Mouse (Mus musculus): Measurements from ENCODE around the gene Srpx2. TPM values are rescaled to one million over a fixed set of nuclear protein-coding genes. Genes with fewer than 3 reads are reported as not detected.

The Srpx2 gene
- total RNA-seq, 1 experiment from 2014 or later = 2.2 TPM

Other genes starting within 250 kb of the Srpx2 start
- gene Pcdh19, start 219.4 kb upstream of the Srpx2 start, total RNA-seq (2021) = 8.1 and 8.6 TPM in 2 replicates
- 0.38 and 0.41 TPM in 2 replicates for gene Tnmd, start 57.4 kb upstream of the Srpx2 start, total RNA-seq (2021)
- 20.9 and 23.7 TPM in 2 replicates for gene Tspan6, start 10.0 kb upstream of the Srpx2 start, total RNA-seq (2021)
- 9.0 and 11.0 TPM in 2 replicates for gene Sytl4, start 73.4 kb downstream of the Srpx2 start, total RNA-seq (2021)
- gene Cstf2, start 150.8 kb downstream of the Srpx2 start, total RNA-seq (2021) = 49.1 and 50.2 TPM in 2 replicates

Measured in adrenal gland, postnatal 14 days (tissue).